In genomic region chr9:109003201-109003600, GRCm38 (mm10) we compare ENCODE assay signal across 9 mouse cellular contexts. TPM values are rescaled to one million over a fixed set of nuclear protein-coding genes. Genes with fewer than 3 reads are reported as not detected.
A peak's percentile ranks its signal among the peaks of the same experiment; 100 is the strongest.
DNase-seq lines count a peak whose midpoint lies in the region; ATAC-seq and TF ChIP-seq lines count a peak whose summit lies in the region.
"Had no signal": no experiment of that assay in that cellular context is flagged by ENCODE, and none has a peak within 500 bp of the region (broad histone marks: within the 10 kb centered on the region; RNA-seq: fewer than 3 reads in every experiment).

No protein-coding gene starts in this region.

- no peak for TF ChIP-seq POLR2A in liver, adult 2 months (IDR thresholded peaks at IDR 0.05; ENCODE audit: extremely low read depth, insufficient read depth, low read length)
- no peak for TF ChIP-seq POLR2A in brain, embryonic 14.5 days (IDR thresholded peaks at IDR 0.05; ENCODE audit: borderline replicate concordance, extremely low read depth, insufficient read depth, insufficient read length, poor library complexity, severe bottlenecking)
- TF ChIP-seq POLR2A in small intestine, adult 2 months (IDR thresholded peaks at IDR 0.05; ENCODE audit: low read depth, low read length): no peak

- H3K9ac ChIP-seq in forebrain, embryonic 13.5 days: no peak overlapping the region
- H3K9ac ChIP-seq in liver, adult 2 months (ENCODE audit: low read depth, low read length): no peak overlapping the region
- no peak overlapping the region for H3K9ac ChIP-seq in liver, embryonic 11.5 days (ENCODE audit: low read depth, low read length)

- 54% methylated on average over 2 of the region's 2 CpGs for WGBS in forebrain, embryonic 10.5 days
- WGBS in forebrain, embryonic 13.5 days: 48% methylated on average over 2 of the region's 2 CpGs
- WGBS in liver, adult 2 months: 67% methylated on average over 2 of the region's 2 CpGs
- 38% methylated on average over 2 of the region's 2 CpGs for WGBS in liver, embryonic 11.5 days
- WGBS in small intestine, adult 2 months: 65% methylated on average over 2 of the region's 2 CpGs

- ATAC-seq in forebrain, embryonic 13.5 days: no peak
- no peak for ATAC-seq in liver, embryonic 11.5 days (replicated peaks; ENCODE audit: low FRiP score)

- no peak overlapping the region for H3K27ac ChIP-seq in forebrain, embryonic 10.5 days
- no peak overlapping the region for H3K27ac ChIP-seq in forebrain, embryonic 13.5 days
- no peak overlapping the region for H3K27ac ChIP-seq in liver, adult 2 months (replicated peaks; ENCODE audit: insufficient read depth, low read depth, low read length)
- H3K27ac ChIP-seq in liver, embryonic 11.5 days (ENCODE audit: low read depth, low read length): no peak overlapping the region
- H3K27ac ChIP-seq in small intestine, adult 2 months (ENCODE audit: insufficient read depth, low read depth, low read length): no peak overlapping the region

- H3K9me3 ChIP-seq in forebrain, embryonic 10.5 days: no peaks in the 10 kb centered on the region
- no peaks in the 10 kb centered on the region for H3K9me3 ChIP-seq in forebrain, embryonic 13.5 days (replicated peaks)
- no peaks in the 10 kb centered on the region for H3K9me3 ChIP-seq in liver, embryonic 11.5 days (ENCODE audit: control insufficient read depth, low read length)

- peaks cover 2% of the 10 kb centered on the region; the same call in 1 of the 2 replicates for H3K36me3 ChIP-seq in forebrain, embryonic 10.5 days (replicated peaks)
- no peaks in the 10 kb centered on the region; the same call in 1 of the 2 replicates for H3K36me3 ChIP-seq in forebrain, embryonic 13.5 days (ENCODE audit: poor library complexity, severe bottlenecking)
- H3K36me3 ChIP-seq in liver, adult 2 months (ENCODE audit: control insufficient read depth, insufficient read depth, low read length): no peaks in the 10 kb centered on the region
- H3K36me3 ChIP-seq in liver, embryonic 11.5 days (ENCODE audit: control insufficient read depth, insufficient read depth, low read length): no peaks in the 10 kb centered on the region
- H3K36me3 ChIP-seq in small intestine, adult 2 months (ENCODE audit: control insufficient read depth, insufficient read depth, low read length): peaks cover 50% of the 10 kb centered on the region

- no peak overlapping the region for H3K4me2 ChIP-seq in forebrain, embryonic 13.5 days
- H3K4me2 ChIP-seq in liver, embryonic 11.5 days: no peak overlapping the region

- H3K27me3 ChIP-seq in forebrain, embryonic 10.5 days (ENCODE audit: poor library complexity, severe bottlenecking): no peaks in the 10 kb centered on the region
- no peaks in the 10 kb centered on the region for H3K27me3 ChIP-seq in forebrain, embryonic 13.5 days
- no peaks in the 10 kb centered on the region for H3K27me3 ChIP-seq in liver, adult 2 months (ENCODE audit: control insufficient read depth, insufficient read depth, low read length)
- H3K27me3 ChIP-seq in liver, embryonic 11.5 days (replicated peaks; ENCODE audit: control insufficient read depth, insufficient read depth, low read length): no peaks in the 10 kb centered on the region
- no peaks in the 10 kb centered on the region for H3K27me3 ChIP-seq in small intestine, adult 2 months (ENCODE audit: control insufficient read depth, insufficient read depth, low read length)

- peak; percentile 55 for DNase-seq in forebrain, embryonic 10.5 days (ENCODE audit: extremely low spot score, low spot score)
- peak; percentile 33 for DNase-seq in liver, adult 2 months (ENCODE audit: extremely low read depth, low read depth, low spot score)
- DNase-seq in liver, embryonic 11.5 days (ENCODE audit: low spot score): no peak
- peak; percentile 21 for DNase-seq in brain, embryonic 14.5 days (ENCODE audit: low read depth)
- DNase-seq in kidney, postnatal 36 days: peak; percentile 46 to 75
- DNase-seq in layer of hippocampus, adult 9-11 months: no peak

- H3K4me3 ChIP-seq in forebrain, embryonic 10.5 days: no peak overlapping the region
- no peak overlapping the region for H3K4me3 ChIP-seq in forebrain, embryonic 13.5 days
- H3K4me3 ChIP-seq in liver, adult 2 months (ENCODE audit: insufficient read depth, low read depth, low read length): no peak overlapping the region
- H3K4me3 ChIP-seq in liver, embryonic 11.5 days (ENCODE audit: low read depth, low read length): no peak overlapping the region
- no peak overlapping the region for H3K4me3 ChIP-seq in small intestine, adult 2 months (ENCODE audit: low read depth, low read length)

- no peaks in the 10 kb centered on the region for H3K79me2 ChIP-seq in liver, adult 2 months (ENCODE audit: control insufficient read depth, insufficient read depth, low read length)

- H3K4me1 ChIP-seq in forebrain, embryonic 10.5 days: peaks cover 15% of the 10 kb centered on the region
- no peaks in the 10 kb centered on the region for H3K4me1 ChIP-seq in forebrain, embryonic 13.5 days
- no peaks in the 10 kb centered on the region; the same call in 1 of the 2 replicates for H3K4me1 ChIP-seq in liver, adult 2 months (ENCODE audit: control insufficient read depth, insufficient read depth, low read length)
- H3K4me1 ChIP-seq in liver, embryonic 11.5 days (replicated peaks; ENCODE audit: control insufficient read depth, insufficient read depth, low read length): peaks cover 9% of the 10 kb centered on the region
- H3K4me1 ChIP-seq in small intestine, adult 2 months (ENCODE audit: control insufficient read depth, insufficient read depth, insufficient read length, low read length): peaks cover 13% of the 10 kb centered on the region

- peak; percentile 58 for TF ChIP-seq CTCF in liver, adult 2 months (IDR thresholded peaks at IDR 0.05; ENCODE audit: low read depth, low read length)
- TF ChIP-seq CTCF in brain, embryonic 14.5 days (IDR thresholded peaks at IDR 0.05; ENCODE audit: borderline replicate concordance, extremely low read depth, insufficient read depth, insufficient read length): peak; percentile 73; the same call in 1 of the 2 replicates
- peak; percentile 46; the same call in 1 of the 2 replicates for TF ChIP-seq CTCF in small intestine, adult 2 months (IDR thresholded peaks at IDR 0.05; ENCODE audit: extremely low read depth, insufficient read length, insufficient replicate concordance, low read depth, low read length)

RNA-seq across cellular contexts. Expression of gene Pfkfb4, which starts 11.6 kb away (rescaled TPM):
- polyA plus RNA-seq in forebrain, embryonic 10.5 days (2016; fragmentation: Nextera tagmentation; extraction: Ambion mirVana): 10.5 and 12.4 TPM in 2 replicates
- 14.5 and 16.8 TPM in 2 replicates for polyA plus RNA-seq in forebrain, embryonic 13.5 days (2015; fragmentation: Nextera tagmentation; extraction: Ambion mirVana)
- 1.0 and 1.7 TPM in 2 replicates for total RNA-seq in liver, adult 2 months (2014; rRNA removed)
- polyA plus RNA-seq in liver, adult 2 months (2012; rRNA removed): 1.1 and 1.4 TPM in 2 replicates
- polyA plus RNA-seq in liver, embryonic 11.5 days (2014; fragmentation: Nextera tagmentation; extraction: Ambion mirVana): 7.4 and 9.1 TPM in 2 replicates
- polyA plus RNA-seq in brain, embryonic 14.5 days (2012; rRNA removed): 32.0 and 35.3 TPM in 2 replicates
- 53.2 and 121 TPM in 2 replicates for polyA plus RNA-seq in small intestine, adult 2 months (2012; rRNA removed)

RNA-seq across cellular contexts. Expression of gene Ucn2, which starts 17.4 kb away (rescaled TPM):
- not detected in 2 replicates for polyA plus RNA-seq in forebrain, embryonic 10.5 days (2016; fragmentation: Nextera tagmentation; extraction: Ambion mirVana)
- polyA plus RNA-seq in forebrain, embryonic 13.5 days (2015; fragmentation: Nextera tagmentation; extraction: Ambion mirVana): not detected in 2 replicates
- total RNA-seq in liver, adult 2 months (2014; rRNA removed): not detected in 2 replicates
- not detected in 2 replicates for polyA plus RNA-seq in liver, adult 2 months (2012; rRNA removed)
- not detected in 2 replicates for polyA plus RNA-seq in liver, embryonic 11.5 days (2014; fragmentation: Nextera tagmentation; extraction: Ambion mirVana)
- polyA plus RNA-seq in brain, embryonic 14.5 days (2012; rRNA removed): 0.75 and 0.96 TPM in 2 replicates
- 0.23 and 0.56 TPM in 2 replicates for polyA plus RNA-seq in small intestine, adult 2 months (2012; rRNA removed)
- total RNA-seq: left cerebral cortex, adult 18-20 months had no signal

RNA-seq across cellular contexts. Expression of gene Shisa5, which starts 35.2 kb away (rescaled TPM):
- 29.7 and 31.5 TPM in 2 replicates for polyA plus RNA-seq in forebrain, embryonic 10.5 days (2016; fragmentation: Nextera tagmentation; extraction: Ambion mirVana)
- 33.6 and 35.1 TPM in 2 replicates for polyA plus RNA-seq in forebrain, embryonic 13.5 days (2015; fragmentation: Nextera tagmentation; extraction: Ambion mirVana)
- total RNA-seq in liver, adult 2 months (2014; rRNA removed): 20.8 and 23.8 TPM in 2 replicates
- 144 and 205 TPM in 2 replicates for polyA plus RNA-seq in liver, adult 2 months (2012; rRNA removed)
- polyA plus RNA-seq in liver, embryonic 11.5 days (2014; fragmentation: Nextera tagmentation; extraction: Ambion mirVana): 33.7 and 34.3 TPM in 2 replicates
- polyA plus RNA-seq in brain, embryonic 14.5 days (2012; rRNA removed): 78.6 and 83.1 TPM in 2 replicates
- 406 and 675 TPM in 2 replicates for polyA plus RNA-seq in small intestine, adult 2 months (2012; rRNA removed)

RNA-seq across cellular contexts. Expression of gene Col7a1, which starts 49.8 kb away (rescaled TPM):
- 1.5 and 2.3 TPM in 2 replicates for polyA plus RNA-seq in forebrain, embryonic 10.5 days (2016; fragmentation: Nextera tagmentation; extraction: Ambion mirVana)
- polyA plus RNA-seq in forebrain, embryonic 13.5 days (2015; fragmentation: Nextera tagmentation; extraction: Ambion mirVana): 1.2 and 1.6 TPM in 2 replicates
- 0.07 and 0.46 TPM in 2 replicates for total RNA-seq in liver, adult 2 months (2014; rRNA removed)
- 0.19 and 0.23 TPM in 2 replicates for polyA plus RNA-seq in liver, adult 2 months (2012; rRNA removed)
- polyA plus RNA-seq in liver, embryonic 11.5 days (2014; fragmentation: Nextera tagmentation; extraction: Ambion mirVana): 0.16 and 0.69 TPM in 2 replicates
- 7.5 and 8.3 TPM in 2 replicates for polyA plus RNA-seq in brain, embryonic 14.5 days (2012; rRNA removed)
- 3.4 and 9.7 TPM in 2 replicates for polyA plus RNA-seq in small intestine, adult 2 months (2012; rRNA removed)

RNA-seq across cellular contexts. Expression of gene Trex1, which starts 56.3 kb away (rescaled TPM):
- 7.6 and 9.1 TPM in 2 replicates for polyA plus RNA-seq in forebrain, embryonic 10.5 days (2016; fragmentation: Nextera tagmentation; extraction: Ambion mirVana)
- polyA plus RNA-seq in forebrain, embryonic 13.5 days (2015; fragmentation: Nextera tagmentation; extraction: Ambion mirVana): 9.3 and 13.0 TPM in 2 replicates
- 7.7 and 8.4 TPM in 2 replicates for total RNA-seq in liver, adult 2 months (2014; rRNA removed)
- polyA plus RNA-seq in liver, adult 2 months (2012; rRNA removed): 30.7 and 41.1 TPM in 2 replicates
- 8.9 and 9.7 TPM in 2 replicates for polyA plus RNA-seq in liver, embryonic 11.5 days (2014; fragmentation: Nextera tagmentation; extraction: Ambion mirVana)
- 48.3 and 61.0 TPM in 2 replicates for polyA plus RNA-seq in brain, embryonic 14.5 days (2012; rRNA removed)
- 51.9 and 174 TPM in 2 replicates for polyA plus RNA-seq in small intestine, adult 2 months (2012; rRNA removed)

Comparison
In these comparisons a context has a peak if more than half of its experiments do, and no peak if none do; other contexts are left out.
1. DNase-seq: peak in forebrain, embryonic 10.5 days (single experiment), liver, adult 2 months (single experiment), brain, embryonic 14.5 days (single experiment) and kidney, postnatal 36 days (2 of 2); none in liver, embryonic 11.5 days (single experiment) and layer of hippocampus, adult 9-11 months (single experiment).
2. Peak in every context shown above with its lines, with median percentiles within 50 percentile points of each other: CTCF ChIP-seq.